Mouse (Mus musculus) heart, postnatal 4 days (tissue): Measurements from ENCODE around the gene Apom. TPM values are rescaled to one million over a fixed set of nuclear protein-coding genes. Genes with fewer than 3 reads are reported as not detected.
"Not testable (repeated sequence)": the region's sequence is repeated elsewhere in the genome, so short reads cannot be mapped to it uniquely, and the experiment has no call there.

ENCODE experiments used
- DNase-seq: peaks from one replicate; pipeline ENCODE4 v3.0.0; 2021
- total RNA-seq, 2 experiments: library from RNA; stranded (reverse); gene quantifications; 2 replicates each; pipeline ENCODE4 v1.2.3; 2021

The Apom gene
- total RNA-seq, 2 experiments from 2014 or later: not detected

DNA sequence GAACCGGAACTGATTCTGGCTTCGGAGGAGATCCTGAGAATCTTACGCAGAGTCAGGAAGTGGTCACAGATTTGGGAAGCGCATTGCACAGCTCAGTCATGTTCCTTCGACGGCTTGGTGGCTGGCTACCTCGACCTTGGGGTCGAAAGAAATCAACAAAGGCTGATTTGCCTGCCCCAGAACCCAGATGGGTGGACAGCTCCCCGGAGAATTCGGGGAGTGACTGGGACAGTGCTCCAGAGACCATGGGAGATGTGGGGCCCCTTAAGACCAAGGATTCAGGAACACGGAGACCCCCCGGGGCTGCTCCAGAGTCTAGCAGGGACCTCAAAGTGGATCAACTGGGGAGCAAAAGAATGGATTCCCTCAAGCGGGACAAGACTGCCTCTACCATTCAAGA, 4.8 kb downstream of the Apom start:
- no peak for DNase-seq

- peak; percentile 81 for DNase-seq
Observed at GRCm38 (mm10) chr17:35126206-35126611, 5.6 kb downstream of the Apom start, which contains the start of gene D17H6S53E. D17H6S53E (plus strand) TSS chr17:35126373.

- DNase-seq: no peak
Observed at GRCm38 (mm10) chr17:35125578-35125977, 6.3 kb downstream of the Apom start.

- no peak for DNase-seq
Observed at GRCm38 (mm10) chr17:35125081-35125480, 6.8 kb downstream of the Apom start.

DNA sequence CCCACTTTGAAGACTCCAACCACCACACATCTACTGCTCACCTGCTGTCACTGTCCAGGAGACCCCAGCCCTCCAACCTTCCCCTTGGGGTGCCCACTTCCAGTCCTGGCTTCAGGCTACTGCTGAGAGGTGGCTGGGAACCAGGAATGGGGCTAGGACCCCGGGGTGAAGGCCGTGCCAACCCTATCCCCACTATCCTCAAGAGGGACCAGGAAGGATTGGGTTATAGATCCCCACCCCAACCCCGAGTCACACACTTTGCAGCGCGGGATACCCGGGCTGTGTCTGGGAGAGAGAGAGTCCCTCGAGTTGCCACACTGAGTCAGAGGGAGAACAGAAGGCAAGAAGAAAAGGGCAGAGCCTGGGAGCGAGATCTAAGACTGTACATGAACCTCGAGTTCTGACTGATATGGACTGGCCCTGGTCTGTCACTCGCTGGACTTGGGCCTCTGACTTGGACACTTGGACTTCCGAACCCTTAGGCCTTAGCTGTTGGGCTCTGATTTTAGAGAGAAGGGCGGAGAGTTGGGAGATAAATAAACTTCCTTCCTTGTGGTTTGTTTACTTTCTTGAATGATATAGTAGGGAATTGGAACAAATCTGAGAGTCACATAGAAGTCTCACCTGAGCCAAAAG, 7.5 kb downstream of the Apom start:
- not testable (repeated sequence) for DNase-seq

DNA sequence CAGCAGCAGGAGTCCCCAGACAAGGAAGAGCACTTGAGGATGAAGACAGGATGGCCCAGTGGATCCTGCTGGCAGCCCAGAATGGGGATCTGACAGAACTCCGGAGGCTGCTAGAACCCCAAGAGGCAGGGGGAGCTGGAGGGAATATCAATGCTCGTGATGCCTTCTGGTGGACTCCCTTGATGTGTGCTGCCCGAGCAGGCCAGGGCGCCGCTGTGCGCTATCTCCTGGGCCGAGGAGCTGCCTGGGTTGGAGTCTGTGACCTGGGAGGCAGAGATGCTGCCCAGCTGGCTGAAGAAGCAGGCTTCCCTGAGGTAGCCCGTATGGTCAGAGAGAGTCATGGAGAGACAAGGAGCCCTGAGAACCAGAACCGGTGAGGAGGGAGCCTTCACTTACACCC, 8.6 kb downstream of the Apom start:
- not testable (repeated sequence) for DNase-seq

- DNase-seq: peak; percentile 55
Observed at GRCm38 (mm10) chr17:35121871-35122303, 10.0 kb downstream of the Apom start, which contains the start of gene Csnk2b. Csnk2b (minus strand) TSS chr17:35122053.

- DNase-seq: peak; percentile 99
Observed at GRCm38 (mm10) chr17:35121143-35121799, 10.6 kb downstream of the Apom start, which contains the start of gene Gpank1. Gpank1 (plus strand) TSS chr17:35121455.

GRCm38 (mm10) chr17:35120745-35121142, 11.1 kb downstream of the Apom start:
- DNase-seq: no peak

- peak; percentile 43 for DNase-seq
Observed at GRCm38 (mm10) chr17:35115046-35116019, 16.5 kb downstream of the Apom start, which contains the start of gene Ly6g5b. Ly6g5b (minus strand) TSS chr17:35115428.

DNA sequence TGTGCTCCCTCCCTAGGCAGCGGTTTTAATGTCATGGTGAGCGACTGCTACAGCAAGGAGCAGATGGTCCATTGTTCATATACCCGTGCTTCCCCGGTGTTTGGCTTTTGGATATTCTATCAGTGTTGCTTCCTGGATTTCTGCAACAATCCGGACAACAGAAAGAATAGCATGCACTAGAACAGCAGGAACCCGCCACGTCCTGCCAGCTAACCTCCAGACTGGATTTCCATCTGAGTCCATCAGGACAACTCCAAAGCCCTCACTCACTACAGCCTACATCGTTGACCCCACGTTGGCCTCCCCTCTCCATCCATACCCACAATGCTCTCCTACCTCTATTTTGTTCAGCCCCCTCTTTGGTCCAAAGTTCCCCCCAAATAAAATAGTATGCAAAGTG, 20.1 kb downstream of the Apom start:
- no peak for DNase-seq

- DNase-seq: no peak
Observed at GRCm38 (mm10) chr17:35108097-35108496, 23.8 kb downstream of the Apom start, which contains the start of gene Ly6g5c. Ly6g5c (plus strand) TSS chr17:35108279.

DNA sequence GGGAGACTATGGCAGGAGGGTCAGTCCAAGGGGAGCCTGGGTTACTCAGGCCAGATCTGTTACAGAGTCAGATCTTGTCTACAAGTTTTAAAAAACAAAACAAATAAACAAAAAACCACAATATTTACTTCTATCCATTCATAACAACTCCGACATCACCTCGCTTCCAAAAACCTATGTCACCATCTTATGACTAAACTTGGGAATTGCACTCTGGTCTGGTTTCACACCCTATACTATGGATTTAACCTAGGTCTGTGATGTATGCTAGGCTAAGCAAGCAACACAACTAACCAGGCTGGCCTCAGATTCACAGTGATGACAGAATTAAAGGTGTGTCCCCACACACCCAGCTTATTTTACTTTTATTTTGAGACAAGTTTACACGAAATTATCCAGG, 25.3 kb downstream of the Apom start:
- no peak for DNase-seq

DNA sequence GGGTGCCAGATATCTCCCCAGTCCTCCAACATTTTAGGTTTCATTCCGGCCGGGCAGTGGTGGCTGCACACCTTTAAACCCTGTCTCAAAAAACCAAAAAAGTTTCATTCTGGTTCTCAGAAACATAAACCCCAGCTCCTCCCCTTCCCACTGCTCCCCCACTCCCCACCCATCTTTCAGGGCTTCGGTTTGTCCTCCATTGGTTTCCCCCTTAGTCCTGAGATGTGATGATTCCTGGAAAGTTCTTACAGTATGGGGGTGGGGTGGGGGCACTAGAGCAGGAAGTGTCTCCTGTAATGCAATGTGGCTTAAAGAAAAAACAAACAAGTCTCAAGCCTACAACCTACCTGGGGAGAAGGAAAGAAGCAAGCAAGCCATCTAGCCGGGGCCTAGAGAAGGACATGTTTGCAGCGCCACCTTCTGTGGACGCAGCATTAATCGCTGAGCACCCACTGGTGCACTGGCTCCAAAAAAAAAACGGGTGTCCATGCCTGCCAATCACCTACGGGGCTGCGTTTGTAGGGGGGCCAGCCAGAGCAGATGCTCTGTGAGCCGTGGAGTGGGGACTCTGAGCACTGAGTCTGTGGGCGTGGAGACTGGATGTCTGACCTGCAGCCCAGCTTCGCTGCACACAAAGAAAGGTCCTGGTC, 26.0 kb downstream of the Apom start:
- peak; percentile 49 for DNase-seq

DNA sequence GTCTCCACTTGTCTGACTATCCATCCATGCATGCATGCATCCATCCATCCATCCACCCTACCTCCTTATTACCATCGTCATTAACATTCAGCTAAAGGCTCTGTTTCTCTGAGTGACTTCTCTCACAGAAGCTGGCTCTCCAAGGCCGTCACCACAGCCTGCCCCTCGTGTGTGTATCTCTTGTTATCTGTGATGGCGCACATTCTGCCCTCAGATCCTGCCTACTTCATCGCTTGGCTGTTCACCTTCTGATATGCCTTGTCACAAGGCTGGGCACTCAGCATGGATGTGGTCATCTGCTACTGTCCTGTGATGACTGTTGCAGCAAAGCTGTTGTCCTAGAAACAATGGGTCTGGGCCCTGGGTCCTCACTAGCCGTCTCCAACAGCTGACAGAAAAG, 27.1 kb downstream of the Apom start:
- no peak for DNase-seq

DNA sequence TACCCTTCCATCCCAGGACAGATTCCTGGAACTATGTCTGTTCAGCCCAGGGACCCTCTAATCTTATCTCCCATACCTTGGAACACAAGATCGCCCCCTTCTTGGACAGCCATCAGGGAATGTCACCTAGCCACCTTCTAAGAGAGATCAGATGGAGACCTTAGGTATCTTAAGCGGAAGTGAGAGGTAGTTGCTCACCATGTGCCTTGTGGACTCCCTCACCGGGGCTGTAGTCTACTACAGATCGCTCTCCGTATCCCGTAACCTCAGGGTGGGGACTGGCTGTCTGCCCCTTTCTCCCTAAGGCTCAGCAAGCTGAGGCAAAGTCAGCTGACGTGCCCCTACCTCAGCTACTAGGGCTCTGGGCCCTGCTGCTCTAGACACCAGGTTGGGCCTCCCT, 27.8 kb downstream of the Apom start:
- no peak for DNase-seq

DNA sequence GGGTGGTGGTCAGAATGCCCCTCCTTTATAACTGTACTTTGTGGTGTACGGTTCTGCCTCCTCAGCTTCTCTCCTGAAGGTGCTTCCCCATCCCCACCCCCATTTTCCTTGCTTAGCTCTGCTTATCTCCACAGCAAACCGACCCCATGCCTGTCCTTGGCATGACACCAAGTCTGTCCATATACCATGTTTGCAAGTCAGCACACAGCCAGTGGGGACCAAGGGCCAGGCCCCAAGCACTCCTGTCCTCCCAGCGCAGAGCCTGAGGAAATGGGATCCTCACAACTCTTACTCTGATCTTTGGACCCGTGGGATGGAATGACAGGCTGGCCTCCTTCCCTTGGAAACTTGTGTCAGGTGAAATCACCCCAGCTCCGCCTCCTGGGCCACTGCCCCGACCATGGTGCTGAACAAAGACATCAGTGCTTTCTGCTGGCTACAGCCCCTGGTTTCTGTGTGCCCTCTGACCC, 28.6 kb downstream of the Apom start:
- no peak for DNase-seq

GRCm38 (mm10) chr17:35102299-35102698, 29.6 kb downstream of the Apom start:
- DNase-seq: no peak

DNA sequence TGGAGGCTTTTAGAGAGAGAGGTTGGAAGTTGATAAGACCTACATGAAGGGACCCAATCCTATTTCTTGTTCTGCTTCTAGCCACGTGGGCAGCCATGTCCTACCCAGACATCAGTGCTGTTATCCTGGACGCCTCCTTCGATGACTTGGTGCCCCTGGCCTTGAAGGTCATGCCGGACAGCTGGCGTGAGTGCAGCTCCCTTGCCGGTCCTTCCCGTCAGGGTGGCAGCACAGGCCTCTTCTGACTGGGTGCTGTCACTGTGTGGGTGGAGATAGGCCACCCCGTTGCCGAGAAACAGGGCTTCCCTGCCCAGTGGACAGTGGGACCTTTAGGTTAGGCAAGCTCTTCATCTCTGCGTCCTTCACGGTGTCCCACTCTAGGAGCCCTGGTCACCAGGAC, 30.7 kb downstream of the Apom start:
- no peak for DNase-seq

DNA sequence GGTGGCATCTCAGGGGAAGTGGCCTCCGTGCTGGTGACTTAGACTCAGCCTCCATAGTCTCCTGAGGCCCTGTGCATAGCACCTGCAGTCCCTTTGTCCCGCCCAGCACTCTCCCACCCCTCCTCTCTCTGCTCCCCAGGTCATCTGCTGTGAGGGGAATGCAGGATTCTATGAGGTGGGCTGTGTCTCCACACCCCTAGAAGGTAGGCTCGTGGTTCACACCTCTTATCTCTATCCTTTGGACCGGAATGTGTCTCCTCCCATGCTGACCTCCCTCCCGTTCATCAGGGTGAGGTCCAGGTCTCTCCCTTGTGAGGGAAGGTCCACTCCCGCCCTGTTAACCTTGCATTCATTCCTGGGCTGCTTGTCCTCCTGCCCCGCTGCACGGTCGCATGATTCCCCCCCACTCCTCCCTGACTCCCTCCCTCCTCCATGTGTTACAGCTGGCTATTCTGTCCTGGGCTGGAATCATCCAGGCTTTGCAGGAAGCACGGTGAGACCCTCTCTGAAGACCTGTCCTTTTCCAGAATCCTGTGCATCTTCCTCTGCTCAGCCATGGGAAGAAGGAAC, 31.6 kb downstream of the Apom start:
- DNase-seq: no peak

DNA sequence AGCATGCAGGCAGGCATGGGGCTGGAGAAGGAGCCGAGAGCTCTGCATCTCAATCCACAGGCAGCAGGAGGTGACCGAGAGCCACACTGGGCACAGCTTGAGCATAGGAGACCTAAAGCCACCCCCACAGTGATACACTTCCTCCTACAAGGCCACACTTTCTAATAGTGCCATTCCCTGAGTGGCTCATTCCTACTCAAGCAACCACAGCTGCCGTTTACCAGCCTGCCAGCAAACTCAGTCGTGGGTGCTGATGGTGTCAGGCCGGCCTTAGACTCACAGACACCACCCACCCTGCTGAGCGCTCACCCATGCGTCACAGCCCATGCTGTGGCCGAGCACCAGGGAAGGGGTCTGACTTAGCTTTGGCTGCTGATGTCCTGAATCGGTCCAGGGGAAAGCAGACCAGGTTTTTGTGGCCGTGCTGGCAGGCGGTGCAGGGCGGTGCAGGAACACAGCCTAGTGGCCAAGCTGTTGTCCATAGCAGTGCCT, 34.6 kb downstream of the Apom start:
- peak; percentile 58 for DNase-seq
